In the genomic region with DNA sequence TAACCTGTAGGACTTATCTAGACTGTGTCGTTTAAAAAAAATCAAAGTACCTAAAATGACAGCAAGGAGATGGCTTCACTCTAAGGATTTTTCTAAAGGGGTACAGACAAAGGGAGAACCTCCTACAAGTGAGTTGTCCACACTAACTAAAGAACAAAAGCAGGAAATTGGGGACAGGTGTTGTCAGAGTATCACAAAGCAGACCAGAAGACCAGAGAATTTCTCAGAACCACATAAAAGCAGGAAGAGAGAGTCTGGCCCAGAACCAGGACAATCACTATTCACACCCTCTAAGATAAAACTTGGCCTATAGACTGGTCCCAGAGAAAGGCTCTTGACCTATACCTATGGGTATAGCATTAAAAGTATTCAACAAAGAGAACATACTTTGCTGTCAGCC, we compare ENCODE assay signal across 26 mouse cellular contexts.
DNase-seq lines count a peak whose midpoint lies in the region; ATAC-seq and TF ChIP-seq lines count a peak whose summit lies in the region.
"Had no signal": no experiment of that assay in that cellular context is flagged by ENCODE, and none has a peak within 500 bp of the region (broad histone marks: within the 10 kb centered on the region; RNA-seq: fewer than 3 reads in every experiment).

No protein-coding gene starts in this region.

- peak; percentile 75 for TF ChIP-seq EP300 in lung, postnatal 0 days (IDR thresholded peaks at IDR 0.05)

- WGBS in lung, postnatal 0 days = 67% methylated on average over 1 of the region's 1 CpGs
- WGBS in midbrain, embryonic 11.5 days = 93% methylated on average over 1 of the region's 1 CpGs
- WGBS in midbrain, embryonic 10.5 days = 88% methylated on average over 1 of the region's 1 CpGs

- no peaks in the 10 kb centered on the region for H3K27me3 ChIP-seq in lung, postnatal 0 days (replicated peaks; ENCODE audit: insufficient read depth, low read length)
- no peaks in the 10 kb centered on the region for H3K27me3 ChIP-seq in midbrain, embryonic 11.5 days (ENCODE audit: control insufficient read depth, insufficient read depth, low read length)
- H3K27me3 ChIP-seq in midbrain, embryonic 10.5 days (ENCODE audit: low read depth, poor library complexity, severe bottlenecking) = no peaks in the 10 kb centered on the region
- H3K27me3 ChIP-seq: CH12.LX; forebrain, embryonic 13.5 days; Patski had no signal

- H3K27ac ChIP-seq in lung, postnatal 0 days (ENCODE audit: low read length) = no peak overlapping the region
- H3K27ac ChIP-seq in midbrain, embryonic 11.5 days (ENCODE audit: low read depth, low read length) = no peak overlapping the region
- no peak overlapping the region for H3K27ac ChIP-seq in midbrain, embryonic 10.5 days (replicated peaks)
- H3K27ac ChIP-seq: forebrain, embryonic 10.5 days; forebrain, embryonic 13.5 days; hindbrain, embryonic 14.5 days; hindbrain, postnatal 0 days had no signal

- no peaks in the 10 kb centered on the region for H3K36me3 ChIP-seq in lung, postnatal 0 days (ENCODE audit: insufficient read depth, low read length)
- H3K36me3 ChIP-seq in midbrain, embryonic 11.5 days (ENCODE audit: control insufficient read depth, insufficient read depth, low read length) = no peaks in the 10 kb centered on the region
- no peaks in the 10 kb centered on the region for H3K36me3 ChIP-seq in midbrain, embryonic 10.5 days
- H3K36me3 ChIP-seq: forebrain, embryonic 10.5 days; G1E had no signal

- intact Hi-C loops in heart, postnatal 14 days (cut with DNase I) = no loop called here

- H3K9me3 ChIP-seq in lung, postnatal 0 days (ENCODE audit: low read length) = no peaks in the 10 kb centered on the region
- no peaks in the 10 kb centered on the region for H3K9me3 ChIP-seq in midbrain, embryonic 11.5 days (ENCODE audit: control insufficient read depth, low read length)
- no peaks in the 10 kb centered on the region for H3K9me3 ChIP-seq in midbrain, embryonic 10.5 days (replicated peaks)
- H3K9me3 ChIP-seq: forebrain, embryonic 10.5 days; forebrain, embryonic 13.5 days; G1E had no signal

- DNase-seq in heart, adult 18-20 months = peak; percentile 8 to 32
- DNase-seq in heart, postnatal 14 days = no peak
- DNase-seq in heart, adult 9 months (ENCODE audit: low spot score in 2 of 2) = peak; percentile 13 to 26
- no peak for DNase-seq in heart, postnatal 4 days
- peak; percentile 11 for DNase-seq in lung, postnatal 0 days (ENCODE audit: low spot score)
- DNase-seq in lung, postnatal 25 days (ENCODE audit: low spot score) = no peak
- DNase-seq in midbrain, embryonic 11.5 days (ENCODE audit: low spot score, missing footprints) = peak; percentile 64
- DNase-seq in midbrain, embryonic 10.5 days (ENCODE audit: low spot score) = no peak
- DNase-seq: adrenal gland, postnatal 10 days; adrenal gland, postnatal 36 days; B cell, adult 2 months; cerebellum, adult 18-20 months; cerebellum, adult 9-10 months; cerebellum, postnatal 14 days; gastrocnemius, postnatal 10 days; gastrocnemius, postnatal 36 days had no signal

- H3K4me3 ChIP-seq in lung, postnatal 0 days (ENCODE audit: low read depth, low read length) = no peak overlapping the region
- H3K4me3 ChIP-seq in midbrain, embryonic 11.5 days (ENCODE audit: low read depth, low read length) = no peak overlapping the region
- H3K4me3 ChIP-seq in midbrain, embryonic 10.5 days = no peak overlapping the region
- H3K4me3 ChIP-seq: forebrain, embryonic 10.5 days; forebrain, embryonic 13.5 days had no signal

- no peak for TF ChIP-seq CTCF in lung, postnatal 0 days (IDR thresholded peaks at IDR 0.05)

- H3K9ac ChIP-seq in lung, postnatal 0 days (replicated peaks; ENCODE audit: low read depth) = no peak overlapping the region
- no peak overlapping the region for H3K9ac ChIP-seq in midbrain, embryonic 11.5 days (ENCODE audit: low read length)
- H3K9ac ChIP-seq: forebrain, embryonic 13.5 days; hindbrain, embryonic 14.5 days had no signal

- H3K4me2 ChIP-seq in lung, postnatal 0 days (replicated peaks; ENCODE audit: low read depth, low read length) = no peak overlapping the region
- no peak overlapping the region for H3K4me2 ChIP-seq in midbrain, embryonic 11.5 days
- H3K4me2 ChIP-seq: forebrain, embryonic 13.5 days; hindbrain, embryonic 14.5 days had no signal

- no peaks in the 10 kb centered on the region for H3K4me1 ChIP-seq in lung, postnatal 0 days (ENCODE audit: insufficient read depth, low read depth, low read length)
- no peaks in the 10 kb centered on the region for H3K4me1 ChIP-seq in midbrain, embryonic 11.5 days (ENCODE audit: control insufficient read depth, insufficient read depth, low read length)
- no peaks in the 10 kb centered on the region for H3K4me1 ChIP-seq in midbrain, embryonic 10.5 days
- H3K4me1 ChIP-seq: forebrain, embryonic 10.5 days; forebrain, embryonic 13.5 days had no signal

- ATAC-seq in lung, postnatal 0 days = peak; percentile 30
- ATAC-seq in midbrain, embryonic 11.5 days (ENCODE audit: low FRiP score) = no peak
- ATAC-seq: forebrain, embryonic 13.5 days; forebrain, embryonic 16.5 days; hindbrain, postnatal 0 days; inflammation-experienced regulatory T-cells, adult 6 months; intestine, embryonic 16.5 days; Patski had no signal

Comparison
In these comparisons a context has a peak if more than half of its experiments do, and no peak if none do; other contexts are left out.
1. DNase-seq: peak in heart, adult 18-20 months (2 of 2), heart, adult 9 months (2 of 2), lung, postnatal 0 days (single experiment) and midbrain, embryonic 11.5 days (single experiment); none in heart, postnatal 14 days (0 of 2), heart, postnatal 4 days (single experiment), lung, postnatal 25 days (single experiment) and midbrain, embryonic 10.5 days (single experiment).